Mouse (Mus musculus) small intestine, adult 2 months (tissue): ENCODE data around the gene Tet1.

ENCODE experiments used
- CTCF ChIP-seq: fragments of 200-500 bp; IDR thresholded peaks from 2 replicates; pipeline ENCODE4 v1.5.1; 2012; ENCODE audit warnings: low read depth, mild to moderate bottlenecking, control low read depth, inconsistent platforms, low read length, moderate library complexity, mixed read lengths; ENCODE audit not compliant: insufficient replicate concordance, insufficient read length; ENCODE audit errors: extremely low read depth
- POLR2A ChIP-seq: fragments of 200-500 bp; IDR thresholded peaks from 2 replicates; pipeline ENCODE4 v1.6.1; 2012; ENCODE audit warnings: low read depth, mild to moderate bottlenecking, control low read depth, inconsistent platforms, low read length, moderate library complexity

GRCm38 (mm10) chr10:62944975-62945580 is 36.3 kb upstream of the Tet1 start:
- no peak for TF ChIP-seq CTCF
- TF ChIP-seq POLR2A: no peak
